21 mouse cellular contexts compared by ENCODE assay signal in the genomic region with DNA sequence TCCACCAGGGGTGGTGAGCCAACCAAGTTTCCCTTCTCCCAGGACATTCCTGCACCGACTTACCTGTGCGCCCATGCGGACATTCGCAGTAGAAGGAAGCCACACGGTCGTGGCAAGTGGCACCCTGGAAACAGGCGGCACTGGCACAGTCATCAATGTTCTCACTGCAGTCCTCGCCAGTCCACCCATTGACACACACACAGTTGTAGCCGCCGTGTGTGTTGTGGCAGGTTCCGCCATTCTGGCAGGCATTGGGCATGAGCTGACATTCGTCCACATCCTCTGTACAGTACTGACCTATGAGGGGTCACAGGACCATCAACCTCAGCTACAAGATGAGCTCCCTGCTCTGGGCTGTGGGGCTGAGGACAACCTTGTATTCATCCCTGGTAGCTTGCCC. TPM values are rescaled to one million over a fixed set of nuclear protein-coding genes. Genes with fewer than 3 reads are reported as not detected.
A peak's percentile ranks its signal among the peaks of the same experiment; 100 is the strongest.
DNase-seq lines count a peak whose midpoint lies in the region; ATAC-seq and TF ChIP-seq lines count a peak whose summit lies in the region.
"Had no signal": no experiment of that assay in that cellular context is flagged by ENCODE, and none has a peak within 500 bp of the region (broad histone marks: within the 10 kb centered on the region; RNA-seq: fewer than 3 reads in every experiment).

No protein-coding gene starts in this region.

- no peak for TF ChIP-seq CTCF in intestine, postnatal 0 days (IDR thresholded peaks at IDR 0.05; ENCODE audit: low read depth)

- H3K4me3 ChIP-seq in heart, embryonic 12.5 days, result no peak overlapping the region
- H3K4me3 ChIP-seq in kidney, embryonic 15.5 days (replicated peaks), result no peak overlapping the region
- no peak overlapping the region for H3K4me3 ChIP-seq in neural tube, embryonic 12.5 days
- H3K4me3 ChIP-seq in neural tube, embryonic 15.5 days (replicated peaks), result no peak overlapping the region
- no peak overlapping the region for H3K4me3 ChIP-seq in intestine, postnatal 0 days (ENCODE audit: low read depth, low read length)
- H3K4me3 ChIP-seq: embryonic facial prominence, embryonic 15.5 days; gastrocnemius, adult 2 months; heart, embryonic 13.5 days; layer of hippocampus, adult 2 months; myocyte had no signal

- 89% methylated on average over 12 of the region's 12 CpGs for WGBS in heart, embryonic 12.5 days
- 85% methylated on average over 12 of the region's 12 CpGs for WGBS in kidney, embryonic 15.5 days
- WGBS in neural tube, embryonic 12.5 days, result 95% methylated on average over 12 of the region's 12 CpGs
- WGBS in neural tube, embryonic 15.5 days, result 90% methylated on average over 12 of the region's 12 CpGs
- WGBS in intestine, postnatal 0 days, result 91% methylated on average over 12 of the region's 12 CpGs

- H3K27ac ChIP-seq in heart, embryonic 12.5 days (ENCODE audit: poor library complexity, severe bottlenecking), result 0 out of 2 replicates have a peak overlapping the region, but pooled peaks have one; percentile 4
- H3K27ac ChIP-seq in kidney, embryonic 15.5 days, result peak overlapping the region; percentile 90; the same call in 1 of the 2 replicates
- no peak overlapping the region for H3K27ac ChIP-seq in neural tube, embryonic 12.5 days
- no peak overlapping the region for H3K27ac ChIP-seq in neural tube, embryonic 15.5 days (replicated peaks)
- H3K27ac ChIP-seq in intestine, postnatal 0 days (ENCODE audit: low read depth, low read length), result peak overlapping the region; percentile 78
- H3K27ac ChIP-seq: embryonic facial prominence, embryonic 15.5 days; gastrocnemius, adult 2 months; layer of hippocampus, adult 2 months had no signal

- no peak overlapping the region for H3K9ac ChIP-seq in heart, embryonic 12.5 days
- H3K9ac ChIP-seq in kidney, embryonic 15.5 days, result no peak overlapping the region
- 0 out of 2 replicates have a peak overlapping the region, but pooled peaks have one; percentile 23 for H3K9ac ChIP-seq in neural tube, embryonic 12.5 days
- H3K9ac ChIP-seq in neural tube, embryonic 15.5 days (replicated peaks), result no peak overlapping the region
- no peak overlapping the region for H3K9ac ChIP-seq in intestine, postnatal 0 days (ENCODE audit: low read depth, low read length)
- H3K9ac ChIP-seq: embryonic facial prominence, embryonic 15.5 days; heart, embryonic 13.5 days had no signal

- H3K36me3 ChIP-seq in heart, embryonic 12.5 days, result peaks cover 75% of the 10 kb centered on the region
- peaks cover 89% of the 10 kb centered on the region for H3K36me3 ChIP-seq in kidney, embryonic 15.5 days
- H3K36me3 ChIP-seq in neural tube, embryonic 12.5 days, result peaks cover 92% of the 10 kb centered on the region
- H3K36me3 ChIP-seq in neural tube, embryonic 15.5 days, result peaks cover 4% of the 10 kb centered on the region; the same call in 1 of the 2 replicates
- peaks cover 58% of the 10 kb centered on the region for H3K36me3 ChIP-seq in intestine, postnatal 0 days (ENCODE audit: control insufficient read depth, insufficient read depth)
- H3K36me3 ChIP-seq: G1E had no signal

- no peak for DNase-seq in heart, adult 8-10 months (ENCODE audit: low spot score)
- DNase-seq in kidney, postnatal 14 days, result no peak
- DNase-seq: adrenal gland, postnatal 36 days; B cell, adult 2 months; cerebellum, adult 9-11 months; gastrocnemius, adult 2 months; heart, postnatal 4 days; kidney, postnatal 10 days had no signal

- no peak for ATAC-seq in heart, embryonic 12.5 days (ENCODE audit: insufficient number of reproducible peaks, low FRiP score)
- ATAC-seq in kidney, embryonic 15.5 days (replicated peaks; ENCODE audit: low FRiP score), result no peak
- no peak for ATAC-seq in neural tube, embryonic 12.5 days (ENCODE audit: low FRiP score, low read depth)
- ATAC-seq in neural tube, embryonic 15.5 days (ENCODE audit: low FRiP score), result no peak
- no peak for ATAC-seq in intestine, postnatal 0 days
- ATAC-seq: midbrain, embryonic 16.5 days; Patski had no signal

- H3K9me3 ChIP-seq in heart, embryonic 12.5 days (replicated peaks), result no peaks in the 10 kb centered on the region
- no peaks in the 10 kb centered on the region for H3K9me3 ChIP-seq in kidney, embryonic 15.5 days (replicated peaks)
- H3K9me3 ChIP-seq in neural tube, embryonic 12.5 days, result no peaks in the 10 kb centered on the region
- no peaks in the 10 kb centered on the region for H3K9me3 ChIP-seq in neural tube, embryonic 15.5 days (replicated peaks)
- H3K9me3 ChIP-seq in intestine, postnatal 0 days (ENCODE audit: control insufficient read depth), result no peaks in the 10 kb centered on the region
- H3K9me3 ChIP-seq: embryonic facial prominence, embryonic 15.5 days; G1E; heart, embryonic 13.5 days had no signal

- H3K4me1 ChIP-seq in heart, embryonic 12.5 days (replicated peaks), result peaks cover 43% of the 10 kb centered on the region
- peaks cover 66% of the 10 kb centered on the region for H3K4me1 ChIP-seq in kidney, embryonic 15.5 days
- peaks cover 89% of the 10 kb centered on the region for H3K4me1 ChIP-seq in neural tube, embryonic 12.5 days
- peaks cover 70% of the 10 kb centered on the region for H3K4me1 ChIP-seq in neural tube, embryonic 15.5 days
- peaks cover 31% of the 10 kb centered on the region for H3K4me1 ChIP-seq in intestine, postnatal 0 days (replicated peaks; ENCODE audit: control insufficient read depth, insufficient read depth, low read length)

- H3K4me2 ChIP-seq in heart, embryonic 12.5 days, result no peak overlapping the region
- H3K4me2 ChIP-seq in kidney, embryonic 15.5 days, result no peak overlapping the region
- H3K4me2 ChIP-seq in neural tube, embryonic 12.5 days (replicated peaks), result no peak overlapping the region
- H3K4me2 ChIP-seq in neural tube, embryonic 15.5 days, result no peak overlapping the region
- H3K4me2 ChIP-seq in intestine, postnatal 0 days (replicated peaks; ENCODE audit: low read depth), result peak overlapping the region; percentile 51; the same call in 1 of the 2 replicates
- H3K4me2 ChIP-seq: embryonic facial prominence, embryonic 15.5 days; heart, embryonic 13.5 days had no signal

- H3K27me3 ChIP-seq in heart, embryonic 12.5 days (replicated peaks), result no peaks in the 10 kb centered on the region
- H3K27me3 ChIP-seq in kidney, embryonic 15.5 days, result no peaks in the 10 kb centered on the region
- no peaks in the 10 kb centered on the region for H3K27me3 ChIP-seq in neural tube, embryonic 12.5 days (replicated peaks)
- H3K27me3 ChIP-seq in neural tube, embryonic 15.5 days (replicated peaks), result no peaks in the 10 kb centered on the region
- H3K27me3 ChIP-seq in intestine, postnatal 0 days (replicated peaks; ENCODE audit: control insufficient read depth, insufficient read depth, low read length), result no peaks in the 10 kb centered on the region
- H3K27me3 ChIP-seq: CH12.LX; embryonic facial prominence, embryonic 15.5 days; heart, embryonic 13.5 days; Patski had no signal

RNA-seq across cellular contexts. Expression of gene Notch1, which starts 35.6 kb away (rescaled TPM):
- 20.4 TPM in 2 replicates for polyA plus RNA-seq in heart, embryonic 12.5 days (2016; fragmentation: Nextera tagmentation; extraction: Ambion mirVana)
- 10 to 100 TPM; 22.2 to 36.5 (median 29.1) TPM for total RNA-seq in heart, adult 8-10 months (2022)
- polyA plus RNA-seq in kidney, embryonic 15.5 days (2015; fragmentation: Nextera tagmentation; extraction: Ambion mirVana), result 22.0 and 24.6 TPM in 2 replicates
- 44.7 and 48.2 TPM in 2 replicates for polyA plus RNA-seq in neural tube, embryonic 12.5 days (2016; fragmentation: Nextera tagmentation; extraction: Ambion mirVana)
- 11.7 and 22.6 TPM in 2 replicates for polyA plus RNA-seq in neural tube, embryonic 15.5 days (2015; fragmentation: Nextera tagmentation; extraction: Ambion mirVana)
- polyA plus RNA-seq in intestine, postnatal 0 days (2015; fragmentation: Nextera tagmentation; extraction: Ambion mirVana), result 3.6 and 3.7 TPM in 2 replicates

RNA-seq across cellular contexts. Expression of gene Sec16a, which starts 35.9 kb away (rescaled TPM):
- 22.6 and 24.5 TPM in 2 replicates for polyA plus RNA-seq in heart, embryonic 12.5 days (2016; fragmentation: Nextera tagmentation; extraction: Ambion mirVana)
- total RNA-seq in heart, adult 8-10 months (2022), result 10 to 100 TPM; 40.7 to 45.7 (median 41.7) TPM
- 25.3 and 26.0 TPM in 2 replicates for polyA plus RNA-seq in kidney, embryonic 15.5 days (2015; fragmentation: Nextera tagmentation; extraction: Ambion mirVana)
- polyA plus RNA-seq in neural tube, embryonic 12.5 days (2016; fragmentation: Nextera tagmentation; extraction: Ambion mirVana), result 26.0 and 26.3 TPM in 2 replicates
- 16.7 and 17.2 TPM in 2 replicates for polyA plus RNA-seq in neural tube, embryonic 15.5 days (2015; fragmentation: Nextera tagmentation; extraction: Ambion mirVana)
- 17.4 and 18.3 TPM in 2 replicates for polyA plus RNA-seq in intestine, postnatal 0 days (2015; fragmentation: Nextera tagmentation; extraction: Ambion mirVana)

Comparison
In these comparisons a context has a peak if more than half of its experiments do, and no peak if none do; other contexts are left out.
1. H3K27ac ChIP-seq: peak in heart, embryonic 12.5 days (single experiment), kidney, embryonic 15.5 days (single experiment) and intestine, postnatal 0 days (single experiment); none in neural tube, embryonic 12.5 days (single experiment) and neural tube, embryonic 15.5 days (single experiment).